Mouse (Mus musculus) adrenal gland, adult 8-10 months (tissue): ENCODE measurements at regions not wholly inside any gene's neighbourhood (a gene's known extent, or its start where the extent isn't known, plus 50 kb on each side); places are given as distances from the start of the nearest gene placed in this dataset.
A peak's percentile ranks its signal among the peaks of the same experiment; 100 is the strongest.

ENCODE experiments used
- DNase-seq: peaks from one replicate; pipeline ENCODE4 v3.0.0; 2022

DNA sequence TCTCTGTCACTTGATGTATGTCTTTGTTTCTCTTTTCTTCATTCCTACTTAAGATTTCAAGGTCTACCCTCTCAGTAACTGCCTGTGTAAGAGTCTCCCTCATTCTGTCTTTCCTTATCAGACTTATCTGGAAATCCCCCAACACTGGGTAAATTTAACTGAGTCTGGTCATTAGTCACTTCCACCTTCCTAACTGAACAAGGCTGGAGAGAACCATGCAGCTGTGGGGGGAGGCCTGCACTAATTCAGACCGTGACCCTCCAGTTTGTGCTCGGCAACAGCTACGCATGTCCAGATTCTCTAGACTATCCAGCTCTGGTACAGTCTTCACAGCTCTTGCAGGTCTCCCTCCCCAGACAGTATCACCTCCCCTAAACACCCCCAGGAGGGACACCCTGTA, 103.3 kb downstream of the Prox1 start:
- no peak for DNase-seq

DNA sequence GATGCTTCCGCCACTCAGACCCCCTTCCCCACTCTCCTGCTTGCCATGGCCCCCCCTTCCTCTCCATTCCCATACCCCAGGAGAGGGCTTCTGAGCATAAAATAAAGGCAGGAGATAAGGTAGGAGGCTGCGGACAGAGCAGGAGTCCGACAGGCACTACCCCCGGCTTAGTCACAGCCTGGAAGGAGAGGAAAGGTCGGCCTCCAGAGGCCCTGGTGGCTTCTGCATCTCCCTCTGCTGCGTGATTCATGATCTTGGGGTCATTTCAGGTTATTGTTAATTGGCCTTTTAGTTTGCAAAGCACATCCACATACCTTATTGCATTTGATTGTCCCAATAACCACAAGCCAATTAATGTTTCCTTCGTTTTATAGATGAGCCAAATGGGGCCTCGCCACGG, 104.1 kb downstream of the Prox1 start:
- no peak for DNase-seq

DNA sequence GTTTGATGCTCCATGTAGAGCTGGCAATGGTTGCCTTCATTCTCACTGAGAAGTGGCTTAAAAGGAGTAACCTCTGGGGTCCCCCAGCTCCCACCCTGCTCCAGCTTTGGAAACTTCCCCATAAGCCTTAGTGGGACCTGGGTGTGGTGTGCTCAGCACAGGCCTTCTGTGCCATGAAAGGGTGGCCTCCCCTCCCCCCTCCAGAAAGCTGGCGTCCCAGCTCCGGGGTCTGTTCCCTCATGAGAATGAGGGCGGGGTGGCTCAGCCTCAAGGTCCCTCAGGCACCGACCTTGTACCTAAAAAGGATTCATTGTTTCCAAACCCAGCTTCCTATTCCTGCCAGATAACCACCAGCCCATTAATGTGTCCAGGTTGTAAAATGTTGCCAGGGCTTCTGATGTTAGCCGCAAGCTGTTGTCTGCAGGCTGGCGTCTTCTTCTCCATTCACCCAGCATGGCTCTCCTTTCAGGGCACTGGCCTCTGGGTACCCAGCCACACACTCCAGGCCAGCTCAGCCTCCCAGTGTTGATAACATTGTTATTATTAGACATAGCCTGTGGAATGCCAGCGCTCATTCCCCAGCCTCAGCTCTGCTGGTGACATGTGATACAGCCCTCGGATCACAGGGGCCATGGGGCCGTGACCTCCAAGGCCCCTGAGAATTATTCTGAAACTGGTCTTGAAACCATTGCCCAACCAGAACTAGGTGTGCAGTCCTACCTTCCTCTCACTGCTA, 108.8 kb downstream of the Prox1 start:
- DNase-seq, result no peak

DNA sequence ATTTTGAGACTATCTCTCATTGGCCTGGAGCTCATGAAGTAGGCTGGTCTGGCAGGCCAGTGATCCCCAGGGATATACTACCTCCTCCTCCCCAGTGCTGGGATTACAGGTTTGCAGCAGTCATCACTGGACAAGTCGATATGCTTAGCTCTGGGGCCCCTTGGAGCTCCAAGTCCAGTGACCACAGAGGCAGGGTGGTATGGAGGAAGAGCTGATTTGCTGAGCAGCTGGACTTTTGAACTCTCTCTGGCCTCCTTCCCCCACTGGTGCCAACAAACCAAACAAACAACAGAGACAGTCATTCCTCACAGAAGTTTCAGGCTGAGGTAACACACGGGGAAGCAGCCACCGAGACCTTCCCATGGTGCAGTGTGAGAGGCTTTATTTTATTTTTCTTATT, 111.5 kb downstream of the Prox1 start:
- no peak for DNase-seq

DNA sequence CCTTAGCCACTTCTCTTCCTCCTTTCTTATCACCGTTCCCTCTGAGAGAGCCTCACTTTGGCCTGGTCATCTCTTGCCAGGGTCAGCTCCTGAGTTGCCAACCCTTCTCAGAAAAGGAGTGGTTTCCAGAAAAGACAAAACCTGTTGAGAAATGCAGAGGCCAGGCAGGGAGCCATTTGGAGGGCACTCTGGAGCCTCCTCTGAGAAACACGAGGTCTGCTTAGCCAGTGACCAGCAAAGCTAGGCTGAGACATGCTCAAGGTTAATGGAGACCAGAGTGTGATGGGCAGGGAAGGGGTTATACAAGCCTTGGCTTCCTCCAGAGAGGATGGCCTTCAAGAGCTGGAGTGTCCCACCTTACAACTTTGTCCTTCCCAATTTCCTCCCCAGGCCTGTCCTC, 113.6 kb downstream of the Prox1 start:
- DNase-seq, result peak; percentile 67

DNA sequence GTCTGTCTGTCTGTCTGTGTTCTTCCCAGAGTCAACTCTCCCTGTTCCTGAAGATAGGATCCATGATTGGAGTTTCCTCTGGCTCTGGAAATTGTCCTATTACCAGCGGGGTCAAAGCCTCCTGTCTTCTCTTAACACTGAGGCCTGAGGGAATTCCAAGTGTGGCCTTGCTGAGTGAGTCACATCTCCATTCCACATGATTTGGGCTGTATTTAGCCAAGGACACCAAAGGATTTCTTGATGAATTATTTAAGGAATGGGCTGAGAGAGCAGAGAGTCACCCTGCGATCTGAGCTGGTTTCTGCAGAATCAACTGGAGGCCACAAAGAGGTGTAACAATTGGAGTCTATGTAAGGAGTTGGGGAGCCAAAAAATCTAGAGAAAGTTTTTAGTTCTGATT, 118.6 kb downstream of the Prox1 start:
- DNase-seq, result peak; percentile 57

DNA sequence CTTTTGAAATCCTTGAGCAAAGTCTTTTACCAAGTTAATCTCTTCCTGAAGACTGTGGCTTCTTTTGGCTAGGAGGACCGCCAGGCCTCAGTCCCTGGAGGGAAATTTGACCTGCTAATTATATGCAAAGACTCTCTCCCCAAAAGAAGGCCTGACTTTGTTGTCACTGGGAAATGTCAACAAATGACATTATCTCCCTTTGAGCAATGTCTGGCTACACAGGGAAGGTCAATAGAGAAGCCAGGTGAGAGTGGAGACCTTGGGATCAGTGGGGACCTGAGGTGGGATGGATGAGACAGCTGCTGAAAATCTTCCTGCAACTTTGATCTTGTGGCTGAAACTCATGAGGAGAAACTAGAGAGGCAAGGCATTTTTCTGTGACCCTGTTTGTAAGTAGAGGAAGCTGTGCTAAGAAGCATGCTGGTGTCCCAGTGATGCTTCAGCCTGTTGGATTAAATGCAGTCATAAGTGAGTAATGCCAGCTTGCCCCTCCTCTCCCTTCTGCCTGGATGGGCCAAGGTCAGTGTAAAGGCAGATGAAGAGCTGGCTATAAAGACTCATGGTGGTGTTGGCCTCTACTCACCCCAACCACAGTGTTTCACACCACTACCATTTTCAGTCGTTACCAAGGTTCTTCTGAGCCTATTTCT, 121.9 kb downstream of the Prox1 start:
- DNase-seq, result peak; percentile 57

DNA sequence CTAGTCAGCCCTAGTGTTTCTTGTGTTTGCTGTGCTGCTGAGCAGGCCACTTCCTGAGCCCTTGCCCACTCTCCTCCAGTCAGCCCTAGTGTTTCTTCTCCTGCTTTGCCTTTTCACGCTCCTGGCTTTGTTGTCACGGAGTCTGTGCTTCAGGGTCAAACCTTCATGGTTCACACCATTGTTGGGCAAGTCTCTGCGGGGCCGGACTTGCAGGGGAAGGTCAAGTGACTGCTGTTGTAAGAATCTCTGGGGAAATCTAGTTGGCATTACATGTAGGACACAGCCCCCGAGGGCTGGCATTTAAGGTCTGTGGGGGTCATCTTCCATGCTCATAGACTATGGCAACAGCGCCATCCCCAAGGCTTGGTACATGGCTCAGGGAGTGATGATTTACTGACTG, 123.3 kb downstream of the Prox1 start:
- peak; percentile 63 for DNase-seq

DNA sequence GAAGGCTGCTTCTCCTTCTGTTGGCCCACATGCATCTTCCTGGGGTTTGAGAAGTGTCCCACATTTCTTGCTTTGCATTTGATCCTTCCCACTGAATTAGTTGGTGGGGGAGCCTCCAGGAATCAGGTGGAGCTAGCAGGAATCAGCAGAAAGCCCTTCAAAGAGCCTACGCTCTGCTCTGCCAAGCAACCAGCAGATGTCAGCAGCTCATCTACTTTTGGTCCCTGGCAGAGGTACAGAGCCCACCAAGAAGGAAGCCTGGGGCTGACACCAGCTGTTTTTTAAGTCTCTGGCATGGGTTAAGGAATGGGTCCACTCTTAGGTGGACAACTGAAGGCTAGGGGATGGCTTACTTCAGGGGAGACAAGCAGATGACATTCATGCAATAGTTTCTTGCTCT, 123.6 kb upstream of the Smyd2 start:
- DNase-seq, result no peak

DNA sequence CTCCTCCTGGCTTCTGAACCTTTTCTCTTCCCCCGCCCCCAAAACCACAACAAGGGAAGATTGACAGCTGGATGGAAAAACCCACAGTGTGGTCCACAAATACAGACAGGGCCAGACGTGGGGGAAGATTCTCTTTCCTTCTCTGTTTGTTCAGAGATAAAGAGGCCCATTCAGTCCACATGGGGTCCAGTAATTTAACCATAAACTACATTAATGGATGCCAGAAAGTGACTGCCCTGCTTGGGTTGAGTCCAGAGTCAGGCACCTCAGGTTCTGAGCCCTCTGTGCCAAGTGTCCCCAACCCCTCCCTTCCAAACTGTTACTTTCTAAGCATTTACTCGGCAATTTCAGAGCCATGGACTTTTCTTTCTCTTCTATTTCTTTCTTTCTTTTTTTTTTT, 121.9 kb upstream of the Smyd2 start:
- DNase-seq, result no peak

DNA sequence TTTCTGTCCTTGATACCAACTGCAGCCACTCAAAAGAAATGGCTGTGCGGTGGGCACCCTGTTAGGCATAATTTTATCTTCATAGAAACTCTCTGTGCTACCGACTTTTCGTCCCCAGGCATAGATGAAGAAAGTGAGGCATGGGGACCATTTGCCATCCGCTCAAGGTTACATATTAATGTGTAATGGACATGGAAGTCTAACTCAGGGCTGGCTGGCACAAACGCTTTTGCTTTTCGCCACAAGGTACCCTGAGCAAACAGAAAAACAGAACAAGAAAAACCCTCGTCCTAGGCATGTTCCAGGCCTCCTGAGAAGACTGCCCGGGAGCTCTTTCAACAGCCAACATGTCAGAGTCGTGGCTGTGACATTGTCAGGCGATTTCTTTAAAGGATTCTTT, 121.0 kb upstream of the Smyd2 start:
- DNase-seq, result no peak

DNA sequence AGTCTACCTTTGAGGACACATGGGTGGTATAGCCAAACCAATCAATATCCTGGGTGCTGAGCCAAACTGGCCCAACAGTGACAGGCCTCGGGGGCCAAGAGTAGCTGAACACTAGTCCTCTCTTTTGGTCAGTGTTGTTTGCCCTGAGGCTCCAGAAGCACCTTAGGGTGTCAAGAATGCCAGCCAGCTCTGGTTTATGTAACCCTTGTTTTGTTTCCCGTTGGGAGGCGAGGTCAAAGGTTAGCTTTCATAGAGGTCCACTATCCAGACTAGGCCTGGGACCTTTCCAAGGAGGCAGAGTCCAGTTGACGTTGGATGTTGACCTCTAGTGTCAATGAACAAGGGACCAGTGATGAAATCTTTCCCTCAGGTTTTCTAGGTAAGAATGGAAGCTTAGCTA, 120.0 kb upstream of the Smyd2 start:
- no peak for DNase-seq

DNA sequence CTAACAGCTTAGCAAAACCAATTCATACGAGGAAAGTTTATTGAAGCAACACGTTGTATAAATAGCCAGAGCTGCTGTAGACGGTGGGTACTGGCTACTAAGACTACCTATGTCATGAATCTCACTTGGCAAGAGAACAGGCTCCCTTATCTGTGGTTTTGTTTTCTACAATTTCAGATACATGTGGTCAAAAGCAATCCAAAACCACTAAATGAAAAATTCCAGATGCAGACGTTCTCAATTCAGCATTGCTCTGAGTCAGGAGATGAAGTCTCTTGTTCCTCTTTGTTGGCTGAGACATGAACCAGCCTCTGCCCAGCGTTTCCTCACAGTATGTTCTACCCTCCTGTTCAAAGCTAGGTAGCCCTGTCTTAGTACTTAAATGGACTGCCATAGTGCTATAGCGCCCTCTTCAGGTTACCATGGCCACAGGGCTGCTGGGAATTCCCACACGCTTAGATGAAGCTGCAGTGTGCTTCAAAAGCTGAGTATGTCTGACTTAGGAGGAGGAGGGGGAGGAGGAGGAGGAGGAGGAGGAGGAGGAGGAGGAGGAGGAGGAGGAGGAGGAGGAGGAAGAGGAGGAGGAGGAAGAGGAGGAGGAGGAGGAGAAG, 119.0 kb upstream of the Smyd2 start:
- no peak for DNase-seq

DNA sequence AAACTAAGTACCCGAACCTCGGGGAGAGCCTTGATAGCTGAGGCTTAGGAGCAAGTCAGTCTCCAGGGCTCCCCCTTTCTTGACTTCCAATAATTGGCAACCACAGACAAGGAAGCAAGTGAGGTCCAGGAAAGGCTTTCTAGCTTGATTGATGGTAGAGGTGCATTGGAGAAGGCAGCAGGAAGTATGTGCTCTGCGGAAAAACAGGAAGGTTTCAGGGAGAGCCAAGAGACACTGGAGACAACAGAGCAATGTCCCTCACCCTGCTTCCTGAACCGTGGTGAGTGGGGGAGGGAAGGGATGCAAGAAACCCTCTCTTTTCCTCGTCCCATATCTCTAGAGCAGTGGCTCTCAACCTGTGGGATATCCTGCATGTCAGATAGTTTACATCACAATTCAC, 115.9 kb upstream of the Smyd2 start:
- DNase-seq, result no peak

DNA sequence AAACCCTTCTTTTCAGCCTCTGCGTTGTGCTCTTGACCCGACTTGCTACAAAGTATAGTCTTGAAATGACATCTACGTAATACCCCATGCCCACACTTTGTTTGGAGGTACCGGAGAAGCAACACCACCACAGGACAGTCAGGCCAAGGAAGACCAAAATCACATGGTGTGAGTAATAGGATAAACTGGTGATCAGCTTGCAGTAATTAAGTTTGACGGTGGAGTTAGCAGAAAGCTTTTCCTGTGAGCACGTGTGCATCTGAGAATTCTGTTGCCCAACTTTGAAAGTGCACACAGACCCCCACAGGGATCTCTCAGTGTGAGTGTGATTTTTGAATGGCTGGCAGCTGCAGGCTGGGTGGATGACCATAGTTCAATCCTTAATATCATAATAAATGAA, 114.6 kb upstream of the Smyd2 start:
- no peak for DNase-seq

DNA sequence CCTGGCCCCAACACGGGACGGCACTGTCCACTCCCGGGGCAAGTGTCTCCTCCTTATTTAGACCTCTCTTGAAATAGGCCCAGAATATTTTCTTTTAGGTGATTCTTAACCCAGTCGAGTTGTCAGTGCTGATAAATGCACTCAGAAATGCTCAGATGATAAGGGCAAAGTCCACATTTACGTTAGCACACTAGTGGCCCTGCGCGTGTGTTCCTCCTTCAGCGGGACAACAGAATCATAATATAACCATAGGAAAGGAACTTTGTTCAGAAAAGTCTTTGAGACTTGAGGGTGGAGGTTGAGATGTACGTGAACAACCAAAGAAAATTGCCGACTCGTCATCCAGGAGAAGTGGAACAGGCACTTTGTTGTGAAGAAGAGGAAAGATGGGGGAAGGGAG, 113.8 kb upstream of the Smyd2 start:
- DNase-seq, result no peak

DNA sequence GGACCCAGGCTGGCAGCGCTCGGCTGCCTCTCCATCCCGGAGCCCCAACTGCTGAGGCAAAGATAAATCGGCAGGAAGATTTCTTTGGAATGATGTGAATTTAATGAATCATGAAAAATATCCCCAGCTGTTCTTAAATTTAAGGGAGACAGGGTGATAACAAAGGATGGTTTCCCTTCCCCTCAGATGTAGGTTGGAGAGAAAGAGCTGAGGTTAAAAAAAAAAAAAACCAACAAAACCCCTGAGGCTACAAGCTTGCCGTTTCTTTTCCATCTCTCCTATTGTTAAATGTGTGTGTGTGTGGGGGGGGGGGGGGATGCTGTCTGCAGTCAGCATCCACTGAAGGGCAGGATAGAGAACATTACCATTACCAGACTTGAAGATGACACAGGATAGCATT, 111.9 kb upstream of the Smyd2 start:
- no peak for DNase-seq

DNA sequence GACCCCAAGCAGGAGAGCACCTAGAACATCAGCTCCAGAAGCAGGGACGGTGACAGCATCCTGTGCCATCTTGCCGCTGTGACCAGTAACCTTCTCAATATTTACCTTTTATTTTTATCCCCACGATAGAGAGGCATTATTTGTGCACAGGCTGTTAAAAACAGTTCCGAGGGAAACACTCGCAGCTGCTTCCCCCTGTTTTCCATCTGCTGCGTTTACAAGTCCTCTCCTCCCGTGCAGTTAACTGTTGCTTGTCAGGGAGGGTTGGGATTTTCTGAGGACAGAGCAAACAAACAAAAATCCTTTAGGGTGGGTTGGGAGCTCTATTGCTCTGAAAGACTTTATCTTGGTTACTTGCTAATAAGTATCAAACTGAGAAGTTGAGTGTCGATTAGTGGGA, 105.4 kb upstream of the Smyd2 start:
- no peak for DNase-seq

DNA sequence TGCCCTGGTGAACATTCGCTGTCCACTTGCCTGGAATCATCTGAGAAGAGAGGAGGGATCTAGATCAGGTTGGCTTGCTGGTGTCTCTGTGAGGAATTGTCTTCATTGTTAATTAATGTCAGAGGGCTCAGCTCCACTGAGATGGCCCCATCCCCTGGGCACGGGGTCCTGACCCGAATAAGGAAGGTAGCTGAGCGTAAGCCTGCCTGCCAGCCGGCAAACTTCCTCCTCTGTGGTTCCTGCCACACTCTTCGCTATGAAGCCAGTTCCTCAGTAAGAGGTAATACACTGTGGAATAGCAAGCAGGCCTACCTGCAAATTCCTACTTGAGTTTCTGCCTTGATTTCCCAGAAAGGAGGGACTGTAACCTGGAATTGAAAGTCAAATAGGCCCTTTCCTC, 87.3 kb upstream of the Smyd2 start:
- DNase-seq, result no peak

DNA sequence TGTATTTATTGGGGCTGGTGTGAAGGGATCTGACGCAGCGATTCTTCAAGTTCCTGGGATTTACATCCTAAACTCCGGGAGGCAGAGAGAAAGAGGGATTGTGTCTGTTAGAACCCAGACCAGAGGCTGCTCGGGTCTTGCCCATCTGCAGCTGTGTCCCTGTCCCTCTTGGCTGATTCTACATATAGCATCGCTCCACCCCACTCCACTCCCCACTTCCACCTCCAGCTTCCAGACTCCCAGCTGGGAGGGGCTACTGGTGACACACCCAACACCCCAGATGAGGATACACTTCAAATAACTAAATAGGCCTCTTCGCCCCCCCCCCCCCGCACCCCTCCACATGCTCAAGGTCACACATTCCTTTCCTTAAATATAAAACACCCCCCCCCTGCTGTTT, 85.1 kb upstream of the Smyd2 start:
- DNase-seq, result no peak

DNA sequence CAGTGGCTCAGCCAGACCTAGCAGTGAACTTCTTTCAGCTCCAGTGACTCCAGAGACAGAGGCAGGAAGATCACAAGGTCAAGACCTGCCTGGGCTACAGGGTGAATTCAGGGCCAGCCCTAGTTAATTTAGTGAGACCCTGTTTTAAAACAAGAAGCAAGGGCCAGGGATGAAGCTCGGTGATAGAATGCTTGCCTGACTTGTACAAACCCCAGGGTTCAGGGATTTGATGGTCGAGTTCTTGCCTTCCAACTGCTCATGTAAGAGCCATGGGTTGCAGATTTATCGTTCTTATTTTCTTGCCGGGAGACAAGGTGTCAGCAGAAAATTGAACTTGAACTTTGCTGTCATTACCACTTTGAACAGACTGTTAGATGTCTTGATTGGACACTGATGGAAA, 78.9 kb upstream of the Smyd2 start:
- no peak for DNase-seq

DNA sequence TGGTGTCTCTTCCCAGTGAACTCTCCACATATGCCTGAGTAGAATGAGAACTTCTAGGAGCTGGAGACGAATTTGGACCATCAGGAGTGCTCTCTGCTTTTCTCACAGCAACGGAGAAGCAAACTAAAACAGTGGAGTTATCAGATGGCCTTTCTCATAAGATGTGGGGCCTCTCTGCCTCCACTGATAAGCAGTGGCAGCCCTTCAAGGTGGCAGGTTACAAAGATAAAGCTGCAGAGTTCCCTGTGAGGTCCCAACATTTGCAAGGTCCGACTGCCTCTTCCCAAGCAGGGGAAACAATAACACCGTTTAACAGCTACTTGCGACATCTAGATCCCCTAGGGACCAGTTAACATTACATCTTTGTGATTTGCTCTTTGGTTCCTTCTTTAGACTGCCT, 71.5 kb upstream of the Smyd2 start:
- no peak for DNase-seq

DNA sequence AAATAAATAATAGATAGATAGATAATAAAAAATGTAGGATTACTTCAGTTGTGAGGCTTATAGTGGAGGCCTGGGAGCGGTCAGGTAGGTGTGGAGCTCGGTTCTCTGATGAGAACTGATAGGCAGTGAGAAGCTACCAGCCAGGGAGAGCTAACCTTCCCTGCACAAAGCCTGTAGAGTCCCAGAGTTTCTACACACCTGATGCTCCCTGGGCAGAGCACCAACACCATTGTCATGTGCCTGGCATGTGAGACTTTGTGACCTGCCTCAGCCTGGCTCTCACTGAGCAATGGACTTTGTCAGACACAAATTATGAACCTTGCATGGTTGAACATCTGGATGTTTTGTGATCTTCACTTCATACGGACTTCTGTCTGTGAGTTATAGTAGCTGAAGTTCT, 71.1 kb upstream of the Smyd2 start:
- no peak for DNase-seq

DNA sequence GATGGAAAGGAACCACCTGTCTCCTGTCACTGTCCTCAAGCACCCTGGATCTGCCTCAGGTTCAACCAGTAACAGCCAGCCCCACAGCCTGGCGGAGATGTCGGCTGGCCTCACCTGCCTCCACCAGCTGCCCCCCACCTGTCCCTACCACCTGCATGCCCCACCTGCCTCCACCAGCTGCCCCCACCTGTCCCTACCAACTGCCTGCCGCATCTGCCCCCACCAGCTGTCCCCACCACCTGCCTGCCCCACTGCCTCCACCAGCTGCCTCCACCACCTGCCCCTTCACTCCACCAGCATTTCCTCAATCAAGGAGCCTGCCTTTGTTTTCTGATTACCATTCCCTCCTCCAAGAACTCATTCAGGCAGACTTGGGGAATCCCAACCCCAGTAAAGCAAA, 68.9 kb upstream of the Smyd2 start:
- no peak for DNase-seq
